Mouse (Mus musculus) T-cell, adult 2 months (primary cell): ENCODE measurements around the gene Efcab6.
"Not testable (repeated sequence)": the region's sequence is repeated elsewhere in the genome, so short reads cannot be mapped to it uniquely, and the experiment has no call there.

Source experiments
- DNase-seq: peaks from one replicate; pipeline ENCODE4 v3.0.0; 2022; ENCODE audit warnings: low spot score

Gene Efcab6

DNA sequence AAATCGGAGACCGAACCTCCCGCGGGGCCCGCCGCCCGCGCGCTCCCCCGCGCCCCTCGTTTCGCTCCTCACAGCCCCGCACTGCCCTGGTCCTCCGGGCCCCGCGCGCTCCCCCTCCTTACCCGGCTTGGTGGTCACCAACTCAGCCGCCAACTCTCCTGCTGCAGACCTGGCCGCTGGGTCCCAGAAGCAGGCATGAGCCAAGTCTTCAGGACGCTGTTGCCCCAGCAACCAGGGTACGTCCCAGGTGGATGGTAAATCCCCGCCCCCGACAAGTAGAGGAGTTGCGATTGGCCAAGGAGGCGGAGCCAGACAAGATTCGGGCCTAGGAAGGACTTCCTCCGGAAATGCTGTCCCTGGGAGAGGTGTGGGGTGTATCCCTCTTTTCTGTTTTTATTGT, at the start of gene Efcab6:
Gene Efcab6 (minus strand): TSS at position 240 of the 400 bp plus-strand sequence.
- DNase-seq, result no peak

- no peak for DNase-seq
These were observed 48.7 kb upstream of the Efcab6 start for GRCm38 (mm10) chr15:84113873-84114272.

GRCm38 (mm10) chr15:84108899-84109298, 43.7 kb upstream of the Efcab6 start:
- DNase-seq, result no peak

DNA sequence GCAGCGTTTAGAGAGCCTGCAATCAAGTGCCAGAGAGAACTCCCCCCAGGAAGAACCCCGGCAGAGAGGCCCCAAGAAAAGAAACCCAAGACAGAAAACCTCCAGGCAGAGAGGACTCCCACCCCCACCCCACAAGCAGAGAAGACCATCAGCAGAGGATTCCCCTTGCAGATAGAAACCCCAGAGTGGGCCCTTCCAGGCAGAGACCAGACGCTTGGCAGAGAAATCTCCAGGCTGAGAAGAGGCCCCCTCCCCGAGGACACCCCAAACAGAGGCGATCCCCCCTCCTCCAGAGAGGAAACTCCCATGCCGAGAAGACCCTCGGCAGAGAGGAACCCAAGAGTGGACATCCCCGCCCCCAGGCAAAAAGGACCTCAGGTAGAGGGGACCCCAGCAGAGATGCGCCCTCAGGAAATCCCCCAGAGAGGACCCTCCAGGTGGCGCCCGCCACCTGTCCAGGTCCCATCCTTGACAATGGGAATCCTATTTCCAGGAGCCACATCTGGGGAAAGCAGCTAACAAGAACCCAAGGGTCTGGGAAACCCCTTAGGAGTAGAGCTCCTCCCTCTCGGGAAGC, 40.8 kb upstream of the Efcab6 start:
- no peak for DNase-seq

DNA sequence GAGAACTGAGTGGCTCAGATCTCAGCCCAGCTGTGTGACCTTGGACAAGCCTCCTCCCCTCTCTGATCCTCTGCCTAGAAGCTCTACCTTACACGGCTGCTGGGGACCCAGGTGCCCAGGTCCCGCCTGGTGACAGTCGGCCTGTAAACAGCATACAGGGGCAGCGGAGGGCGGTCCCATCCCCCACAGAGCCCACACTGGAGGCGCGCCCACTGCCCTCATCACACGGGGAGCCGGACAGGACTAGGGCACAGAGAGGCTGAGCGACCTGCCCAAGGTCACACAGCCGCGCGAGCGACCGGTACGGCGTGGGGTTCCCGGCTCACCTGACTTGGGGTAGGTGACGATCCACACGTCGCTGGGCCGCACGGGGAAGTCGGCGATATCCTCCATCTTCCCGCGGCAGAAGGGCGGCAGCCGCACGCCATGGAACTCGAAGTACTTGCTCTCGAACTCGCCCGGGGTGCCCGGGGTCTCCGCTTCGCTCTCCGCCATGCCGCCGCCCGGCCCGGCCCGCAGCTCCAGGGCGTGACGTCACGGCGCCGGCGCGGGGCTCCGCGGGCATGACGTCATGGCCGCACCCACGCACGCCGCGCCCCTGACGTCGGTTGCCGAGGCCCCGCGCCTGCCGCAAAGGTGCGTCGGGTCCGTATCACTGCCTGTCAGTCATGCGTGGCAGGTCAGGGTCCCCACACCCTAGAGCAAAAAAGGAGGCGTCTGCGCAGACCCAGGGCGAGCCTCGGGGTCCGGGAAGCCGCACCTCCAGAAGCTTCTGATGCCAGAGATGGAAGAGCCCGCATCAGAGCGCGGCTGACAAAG, 40.1 kb upstream of the Efcab6 start, which contains the start of gene Sult4a1:
Gene Sult4a1 (minus strand): TSS at position 650 of the 819 bp plus-strand sequence.
- DNase-seq, result no peak

DNA sequence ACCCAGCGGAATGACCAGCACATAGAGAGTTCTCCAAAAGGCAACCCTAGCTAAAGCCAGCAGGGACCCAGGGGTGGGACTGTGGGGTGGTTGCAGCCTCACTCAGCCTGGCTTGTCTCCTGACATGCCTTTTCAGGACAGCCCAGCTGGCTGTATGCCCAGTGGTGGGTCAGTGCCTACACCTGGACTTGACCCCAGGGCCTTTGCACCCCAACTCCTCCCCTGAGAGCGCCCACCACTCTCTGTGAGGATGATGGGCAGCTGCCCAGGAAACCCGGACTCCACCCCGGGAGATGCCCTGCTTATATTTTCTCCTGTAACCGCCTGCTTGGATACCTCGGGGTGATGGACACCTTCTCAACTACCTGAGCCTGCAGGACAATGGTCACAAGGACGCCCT, 39.4 kb upstream of the Efcab6 start:
- DNase-seq, result no peak

- not testable (repeated sequence) for DNase-seq
These were observed 32.4 kb upstream of the Efcab6 start for GRCm38 (mm10) chr15:84097536-84097935.

- DNase-seq, result no peak
These were observed 30.9 kb upstream of the Efcab6 start for GRCm38 (mm10) chr15:84096051-84096450.

- DNase-seq, result no peak
These were observed 29.7 kb upstream of the Efcab6 start for GRCm38 (mm10) chr15:84094921-84095320.

GRCm38 (mm10) chr15:84086775-84087174, 21.6 kb upstream of the Efcab6 start:
- no peak for DNase-seq

DNA sequence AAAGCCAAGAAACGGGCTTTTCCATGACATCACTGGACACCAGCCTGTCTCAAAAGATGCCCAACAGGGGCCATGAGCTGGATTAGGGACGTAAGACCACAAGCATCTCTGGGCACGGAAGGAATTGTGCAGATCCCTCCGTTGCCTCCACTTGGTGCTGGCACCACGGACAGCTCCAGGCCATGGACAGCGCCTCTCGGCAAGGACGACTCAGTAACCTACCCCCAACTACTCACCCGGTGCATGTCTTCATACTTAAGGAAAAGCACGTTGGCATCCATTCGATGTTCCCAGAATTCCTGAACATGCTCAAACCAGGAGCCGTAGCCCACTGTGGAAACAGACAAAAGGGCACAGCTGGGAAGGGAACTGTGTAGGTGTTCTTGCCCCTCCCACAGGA, 21.2 kb upstream of the Efcab6 start:
- DNase-seq, result no peak

DNA sequence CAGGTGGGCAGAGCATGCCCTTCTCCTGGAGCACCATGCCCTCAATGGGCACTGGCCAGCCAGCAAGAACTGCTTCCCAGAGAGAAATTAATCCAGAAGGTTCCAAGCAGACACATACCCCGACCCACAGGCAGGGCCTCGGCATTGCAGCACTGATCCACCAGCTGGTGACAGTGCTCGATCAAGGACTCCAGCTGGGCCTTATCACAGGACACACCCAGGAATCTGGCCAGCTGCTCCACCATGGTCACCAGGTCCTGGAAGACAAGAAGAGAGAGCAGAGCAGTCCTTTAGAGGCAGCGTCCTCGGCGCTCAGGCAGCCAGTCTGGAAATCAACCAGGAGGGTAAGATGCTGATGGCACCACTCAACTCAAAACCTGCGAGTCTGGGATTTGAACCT, 14.9 kb upstream of the Efcab6 start:
- no peak for DNase-seq

GRCm38 (mm10) chr15:84079519-84079918, 14.3 kb upstream of the Efcab6 start:
- DNase-seq, result no peak

DNA sequence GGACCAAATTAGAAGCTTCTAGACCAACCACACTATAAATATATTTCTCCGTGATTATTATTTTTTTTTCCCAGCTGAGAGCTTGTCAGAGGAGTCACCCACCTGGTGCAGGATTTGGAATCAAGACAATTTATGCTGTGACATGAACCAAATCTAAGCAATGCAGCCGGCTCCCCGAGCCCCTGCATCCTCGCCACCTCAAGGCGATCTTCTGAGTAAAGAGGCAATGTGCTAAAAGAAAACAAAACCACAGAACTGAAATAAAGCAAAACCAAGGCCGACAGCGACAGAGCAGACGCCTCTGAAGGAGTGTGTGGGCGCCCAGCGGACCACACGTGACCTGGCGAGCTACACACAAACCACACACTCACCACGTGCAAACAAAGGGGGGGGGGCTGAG, 13.5 kb upstream of the Efcab6 start:
- DNase-seq, result no peak

DNA sequence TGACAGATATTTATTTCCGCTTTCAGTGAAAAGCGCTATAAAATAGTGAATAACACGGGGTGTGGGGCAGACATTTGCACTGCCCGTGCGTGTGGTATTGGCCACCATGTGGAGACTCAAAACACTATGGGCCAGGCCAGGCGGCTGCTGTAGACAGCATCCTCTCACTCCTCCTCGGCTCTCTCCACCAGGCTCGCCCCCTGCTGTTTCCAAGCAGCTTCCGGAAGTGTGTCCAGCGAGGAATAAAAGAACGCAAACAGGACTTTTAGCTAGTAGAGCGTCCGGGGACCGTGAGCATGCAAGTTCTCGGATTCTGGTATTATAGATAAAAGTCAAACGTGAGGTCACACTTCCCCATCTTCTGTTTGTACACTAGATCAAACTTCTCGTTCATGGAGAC, 12.0 kb upstream of the Efcab6 start:
- no peak for DNase-seq

- DNase-seq, result no peak
These were observed 9.6 kb upstream of the Efcab6 start for GRCm38 (mm10) chr15:84074705-84075185.

- peak; percentile 15 for DNase-seq
These were observed 8.9 kb upstream of the Efcab6 start for GRCm38 (mm10) chr15:84073911-84074704.

DNA sequence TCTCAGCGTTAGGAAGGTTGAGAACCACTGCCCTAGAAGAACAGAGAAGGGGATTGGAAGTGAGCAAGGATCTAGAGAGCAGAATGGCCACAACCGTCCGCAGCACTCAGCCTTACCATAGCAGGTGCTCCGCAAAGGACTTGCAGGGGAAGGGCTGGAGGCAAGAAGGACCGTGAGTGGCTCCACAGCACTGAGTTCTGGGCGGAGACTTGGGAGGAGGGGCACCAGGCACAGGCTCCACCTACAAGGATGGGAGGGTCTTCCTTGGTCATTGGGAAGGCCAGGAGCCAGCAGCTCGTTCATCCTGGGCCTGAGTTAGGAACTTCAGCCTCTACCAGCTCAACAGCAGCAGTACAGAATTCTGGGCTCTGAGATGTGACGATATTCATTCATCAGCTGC, 7.9 kb upstream of the Efcab6 start:
- no peak for DNase-seq

DNA sequence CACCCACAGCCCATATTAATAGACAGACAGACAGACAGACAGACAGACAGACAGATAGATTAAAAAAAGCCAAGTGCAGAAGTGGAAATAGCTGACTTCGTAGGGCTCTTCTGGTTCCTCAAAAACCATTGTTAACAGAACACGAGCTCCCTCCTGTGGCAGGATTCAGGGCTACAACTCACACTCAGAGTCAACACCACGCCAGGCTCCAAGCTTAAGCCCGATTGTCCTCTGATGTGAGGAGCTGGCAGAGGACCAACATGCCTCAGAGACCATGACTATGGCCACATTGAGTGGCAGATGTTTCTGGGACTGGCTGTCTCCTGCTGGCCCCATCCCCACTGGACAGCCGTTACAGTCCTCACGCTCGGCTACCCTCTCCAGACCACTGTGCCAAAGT, 7.0 kb upstream of the Efcab6 start:
- no peak for DNase-seq

- DNase-seq, result no peak
These were observed 5.0 kb upstream of the Efcab6 start for GRCm38 (mm10) chr15:84070116-84070676.

DNA sequence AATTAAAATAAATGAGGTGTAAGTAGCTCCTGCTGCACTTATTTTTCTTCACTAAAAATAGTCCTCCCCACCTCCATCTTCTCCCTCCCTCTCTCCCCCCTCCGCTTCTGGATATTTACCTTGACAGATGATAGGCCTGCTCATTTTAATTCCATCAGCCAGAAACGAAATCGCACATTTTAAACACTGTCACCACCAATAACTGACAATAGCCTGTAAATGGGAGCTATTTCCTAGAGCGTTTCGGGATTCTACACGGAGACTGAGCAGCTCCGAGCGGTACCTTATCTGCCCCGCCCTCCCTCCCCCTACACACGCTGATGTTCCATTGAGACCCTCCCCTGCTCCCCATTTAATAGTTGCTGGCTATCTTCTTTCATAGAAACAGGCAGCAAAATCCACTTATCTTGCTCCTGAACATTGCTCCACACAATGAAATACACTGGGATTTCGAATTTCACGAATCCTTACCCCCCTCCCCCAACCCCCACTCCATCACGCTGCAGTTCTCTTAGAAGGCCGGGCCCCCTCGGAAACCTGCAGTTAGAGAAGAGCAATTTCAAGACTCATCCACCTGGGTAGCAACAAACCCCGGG, 4.4 kb upstream of the Efcab6 start:
- DNase-seq, result no peak

- no peak for DNase-seq
These were observed 522 bp upstream of the Efcab6 start for GRCm38 (mm10) chr15:84065701-84066100.
